Mouse (Mus musculus) cerebellum, adult 2 months (tissue): ENCODE measurements around the gene Klhl28.

ENCODE experiments used
- CTCF ChIP-seq: fragments of 200-500 bp; IDR thresholded peaks from 2 replicates; pipeline ENCODE4 v1.5.1; 2011; ENCODE audit warnings: low read depth, mild to moderate bottlenecking, control low read depth, low read length, moderate library complexity, borderline replicate concordance; ENCODE audit not compliant: insufficient read depth
- POLR2A ChIP-seq: fragments of 200-500 bp; IDR thresholded peaks from 2 replicates; pipeline ENCODE4 v1.6.1; 2011; ENCODE audit warnings: low read length, control low read depth, borderline replicate concordance; ENCODE audit not compliant: insufficient read depth

- TF ChIP-seq CTCF (no peak), POLR2A (0 out of 2 replicates have a peak, but pooled peaks have one; percentile 36)
Observed at GRCm38 (mm10) chr12:64917578-64918471, 47.5 kb downstream of the Klhl28 start, which contains the start of gene Gm527.
